Mouse (Mus musculus): ENCODE results near the gene Klk9. TPM values are rescaled to one million over a fixed set of nuclear protein-coding genes. Genes with fewer than 3 reads are reported as not detected.

Gene Klk9
- polyA plus RNA-seq (2015; fragmentation: Nextera tagmentation; extraction: Ambion mirVana) = 0.23 TPM in 1 of 2 replicates, not detected in the other

DNA sequence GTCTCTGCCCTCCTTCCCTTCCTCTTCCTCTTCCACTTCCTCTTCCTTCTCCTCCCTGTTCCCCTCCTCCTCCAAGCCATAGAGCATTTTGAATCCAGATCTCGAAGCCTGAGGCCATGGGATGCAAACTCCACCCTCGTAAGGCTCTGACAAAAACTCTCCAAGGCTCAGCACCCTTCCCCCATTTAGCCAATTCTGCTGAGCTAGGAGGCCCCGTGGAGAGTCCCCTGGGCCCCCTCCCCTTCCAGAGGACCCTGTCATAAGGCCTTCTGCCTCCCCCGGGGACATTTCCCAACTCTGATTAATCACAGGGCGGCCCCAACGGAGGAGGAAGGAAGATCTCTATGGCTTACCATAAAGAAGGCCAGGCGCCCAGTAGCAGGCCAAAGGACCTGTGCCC, at the start of gene Klk9:
Gene Klk9 (plus strand): TSS at position 301 of the 400 bp plus-strand sequence.
- no peak for ATAC-seq (ENCODE audit: low FRiP score, low TSS enrichment)
- no peak within 1 kb of the TSS for H3K9ac ChIP-seq (replicated peaks; ENCODE audit: low read length)
- H3K4me1 ChIP-seq (ENCODE audit: insufficient read depth, low read length) = peaks cover 11% of the 10 kb centered on the region
- H3K27me3 ChIP-seq (ENCODE audit: insufficient read depth, low read length) = no peaks in the 10 kb centered on the region
- no peak within 1 kb of the TSS for H3K27ac ChIP-seq (ENCODE audit: low read length)
- 66% methylated on average over 7 of the region's 7 CpGs for WGBS
- H3K4me2 ChIP-seq (replicated peaks; ENCODE audit: low read depth, low read length) = no peak within 1 kb of the TSS
- H3K4me3 ChIP-seq (ENCODE audit: low read length) = no peak within 1 kb of the TSS
- no peaks in the 10 kb centered on the region for H3K36me3 ChIP-seq (ENCODE audit: insufficient read depth, low read length)
- H3K9me3 ChIP-seq (ENCODE audit: low read length) = no peaks in the 10 kb centered on the region

DNA sequence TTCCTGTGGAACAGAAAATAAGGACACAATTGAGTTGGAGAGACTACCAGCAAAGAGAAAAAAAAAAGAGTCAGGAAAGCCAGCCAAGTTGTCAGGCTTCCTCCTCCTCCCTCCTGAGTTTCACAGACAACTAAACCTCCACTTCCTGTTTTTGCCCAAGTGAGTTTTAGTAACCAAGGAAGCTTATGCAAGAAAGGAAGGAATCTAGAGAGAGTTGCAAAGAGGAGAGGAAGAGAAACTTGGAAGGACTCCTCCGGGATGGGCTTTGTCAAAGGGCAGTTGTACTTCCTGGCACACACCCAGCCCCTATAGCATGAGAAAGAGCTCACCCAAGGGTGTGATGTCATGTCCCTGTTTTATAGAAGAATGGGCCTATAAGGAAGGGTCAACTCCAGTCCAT, 43.9 kb upstream of the Klk9 start:
- no peaks in the 10 kb centered on the region for H3K4me1 ChIP-seq (ENCODE audit: insufficient read depth, low read length)
- H3K27me3 ChIP-seq (ENCODE audit: insufficient read depth, low read length) = no peaks in the 10 kb centered on the region
- no peaks in the 10 kb centered on the region for H3K36me3 ChIP-seq (ENCODE audit: insufficient read depth, low read length)
- no peak overlapping the region for H3K4me3 ChIP-seq (ENCODE audit: low read length)
- H3K9ac ChIP-seq (replicated peaks; ENCODE audit: low read length) = no peak overlapping the region
- ATAC-seq (ENCODE audit: low FRiP score, low TSS enrichment) = no peak
- no peaks in the 10 kb centered on the region for H3K9me3 ChIP-seq (ENCODE audit: low read length)
- WGBS = 68% methylated on average over 1 of the region's 1 CpGs
- no peak overlapping the region for H3K27ac ChIP-seq (ENCODE audit: low read length)
- no peak overlapping the region for H3K4me2 ChIP-seq (replicated peaks; ENCODE audit: low read depth, low read length)

DNA sequence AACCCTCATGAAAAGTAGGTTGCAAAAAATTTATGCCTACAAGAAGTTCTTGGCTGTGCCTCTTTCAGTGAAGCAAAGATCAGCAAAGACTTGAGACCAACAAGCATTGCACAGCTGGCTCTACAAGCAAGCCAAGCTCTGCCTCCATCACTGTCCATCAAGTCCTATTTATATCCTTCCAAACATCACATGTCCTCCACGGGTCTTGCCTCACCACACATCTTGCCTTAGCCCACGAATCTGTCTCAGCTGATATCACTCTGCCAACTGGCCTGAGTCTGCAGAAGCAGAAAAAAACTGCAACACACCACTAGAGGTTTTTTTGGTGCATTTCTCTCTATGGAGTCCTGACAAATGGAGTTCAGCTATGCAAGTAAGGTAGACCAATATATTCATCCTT, 38.9 kb upstream of the Klk9 start:
- Histone ChIP-seq H3K27ac (ENCODE audit: low read length) (no peak overlapping the region), H3K4me2 (replicated peaks; ENCODE audit: low read depth, low read length) (no peak overlapping the region), H3K27me3 (ENCODE audit: insufficient read depth, low read length) (no peaks in the 10 kb centered on the region), H3K36me3 (ENCODE audit: insufficient read depth, low read length) (no peaks in the 10 kb centered on the region), H3K9ac (replicated peaks; ENCODE audit: low read length) (no peak overlapping the region), H3K9me3 (ENCODE audit: low read length) (no peaks in the 10 kb centered on the region), H3K4me1 (ENCODE audit: insufficient read depth, low read length) (no peaks in the 10 kb centered on the region), H3K4me3 (ENCODE audit: low read length) (no peak overlapping the region)
- 66% methylated on average over 2 of the region's 2 CpGs for WGBS
- no peak for ATAC-seq (ENCODE audit: low FRiP score, low TSS enrichment)

GRCm38 (mm10) chr7:43766484-43766883, 25.2 kb upstream of the Klk9 start:
- no peaks in the 10 kb centered on the region for H3K4me1 ChIP-seq (ENCODE audit: insufficient read depth, low read length)
- no peak overlapping the region for H3K27ac ChIP-seq (ENCODE audit: low read length)
- no peak for ATAC-seq (ENCODE audit: low FRiP score, low TSS enrichment)
- no peak overlapping the region for H3K9ac ChIP-seq (replicated peaks; ENCODE audit: low read length)
- 45% methylated on average over 8 of the region's 8 CpGs for WGBS
- H3K4me2 ChIP-seq (replicated peaks; ENCODE audit: low read depth, low read length) = no peak overlapping the region
- no peaks in the 10 kb centered on the region for H3K36me3 ChIP-seq (ENCODE audit: insufficient read depth, low read length)
- H3K9me3 ChIP-seq (ENCODE audit: low read length) = no peaks in the 10 kb centered on the region
- no peaks in the 10 kb centered on the region for H3K27me3 ChIP-seq (ENCODE audit: insufficient read depth, low read length)
- no peak overlapping the region for H3K4me3 ChIP-seq (ENCODE audit: low read length)

DNA sequence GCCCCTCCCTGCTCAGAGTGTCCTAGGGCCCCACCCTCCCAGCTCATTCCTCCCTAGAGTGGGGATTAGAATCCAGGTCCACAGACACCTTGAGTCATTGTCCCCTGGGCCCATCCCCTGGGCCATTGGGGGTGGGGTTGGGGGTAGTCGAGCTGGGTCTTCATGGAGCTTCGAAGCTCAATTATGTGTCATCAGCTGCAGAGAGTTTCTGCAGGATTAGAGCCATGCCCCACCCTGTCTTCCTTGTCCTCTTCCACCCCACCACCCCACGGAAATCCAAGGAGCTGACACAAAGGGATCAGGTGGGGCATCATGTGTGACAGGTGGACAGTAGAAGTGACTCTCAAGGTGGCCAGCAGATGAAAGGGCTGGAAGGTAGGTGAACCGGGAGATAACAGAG, 23.1 kb upstream of the Klk9 start, which contains the start of gene Klk12:
Gene Klk12 (plus strand): TSS at position 301 of the 400 bp plus-strand sequence.
- H3K4me2 ChIP-seq (replicated peaks; ENCODE audit: low read depth, low read length) = no peak within 1 kb of the TSS
- H3K4me1 ChIP-seq (ENCODE audit: insufficient read depth, low read length) = no peaks in the 10 kb centered on the region
- WGBS = 84% methylated on average over 4 of the region's 4 CpGs
- H3K9me3 ChIP-seq (ENCODE audit: low read length) = no peaks in the 10 kb centered on the region
- no peak within 1 kb of the TSS for H3K9ac ChIP-seq (replicated peaks; ENCODE audit: low read length)
- no peak for ATAC-seq (ENCODE audit: low FRiP score, low TSS enrichment)
- no peak within 1 kb of the TSS for H3K27ac ChIP-seq (ENCODE audit: low read length)
- H3K27me3 ChIP-seq (ENCODE audit: insufficient read depth, low read length) = no peaks in the 10 kb centered on the region
- H3K4me3 ChIP-seq (ENCODE audit: low read length) = no peak within 1 kb of the TSS
- no peaks in the 10 kb centered on the region for H3K36me3 ChIP-seq (ENCODE audit: insufficient read depth, low read length)

GRCm38 (mm10) chr7:43769636-43770035, 22.1 kb upstream of the Klk9 start:
- Histone ChIP-seq H3K9me3 (ENCODE audit: low read length) (no peaks in the 10 kb centered on the region), H3K4me1 (ENCODE audit: insufficient read depth, low read length) (no peaks in the 10 kb centered on the region), H3K9ac (replicated peaks; ENCODE audit: low read length) (no peak overlapping the region), H3K27ac (ENCODE audit: low read length) (no peak overlapping the region), H3K4me2 (replicated peaks; ENCODE audit: low read depth, low read length) (no peak overlapping the region), H3K27me3 (ENCODE audit: insufficient read depth, low read length) (no peaks in the 10 kb centered on the region), H3K36me3 (ENCODE audit: insufficient read depth, low read length) (no peaks in the 10 kb centered on the region), H3K4me3 (ENCODE audit: low read length) (no peak overlapping the region)
- 91% methylated on average over 8 of the region's 8 CpGs for WGBS
- no peak for ATAC-seq (ENCODE audit: low FRiP score, low TSS enrichment)

DNA sequence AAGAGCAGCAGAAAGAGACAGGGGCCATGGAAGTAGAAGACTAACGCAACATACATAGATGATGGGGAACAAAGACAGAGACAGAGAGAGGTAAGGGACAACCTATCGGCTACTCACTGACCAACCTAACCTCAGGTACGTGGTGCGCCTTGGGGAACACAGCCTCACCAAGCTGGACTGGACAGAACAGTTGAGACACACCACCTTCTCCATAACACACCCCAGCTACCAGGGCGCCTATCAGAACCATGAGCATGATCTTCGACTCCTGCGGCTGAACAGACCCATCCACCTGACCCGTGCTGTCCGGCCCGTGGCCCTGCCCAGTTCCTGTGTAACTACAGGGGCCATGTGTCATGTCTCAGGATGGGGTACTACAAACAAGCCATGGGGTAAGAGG, 21.0 kb upstream of the Klk9 start:
- Histone ChIP-seq H3K9ac (replicated peaks; ENCODE audit: low read length) (no peak overlapping the region), H3K4me2 (replicated peaks; ENCODE audit: low read depth, low read length) (no peak overlapping the region), H3K4me1 (ENCODE audit: insufficient read depth, low read length) (no peaks in the 10 kb centered on the region), H3K27me3 (ENCODE audit: insufficient read depth, low read length) (no peaks in the 10 kb centered on the region), H3K9me3 (ENCODE audit: low read length) (no peaks in the 10 kb centered on the region), H3K36me3 (ENCODE audit: insufficient read depth, low read length) (no peaks in the 10 kb centered on the region), H3K4me3 (ENCODE audit: low read length) (no peak overlapping the region), H3K27ac (ENCODE audit: low read length) (no peak overlapping the region)
- no peak for ATAC-seq (ENCODE audit: low FRiP score, low TSS enrichment)
- 91% methylated on average over 10 of the region's 10 CpGs for WGBS

DNA sequence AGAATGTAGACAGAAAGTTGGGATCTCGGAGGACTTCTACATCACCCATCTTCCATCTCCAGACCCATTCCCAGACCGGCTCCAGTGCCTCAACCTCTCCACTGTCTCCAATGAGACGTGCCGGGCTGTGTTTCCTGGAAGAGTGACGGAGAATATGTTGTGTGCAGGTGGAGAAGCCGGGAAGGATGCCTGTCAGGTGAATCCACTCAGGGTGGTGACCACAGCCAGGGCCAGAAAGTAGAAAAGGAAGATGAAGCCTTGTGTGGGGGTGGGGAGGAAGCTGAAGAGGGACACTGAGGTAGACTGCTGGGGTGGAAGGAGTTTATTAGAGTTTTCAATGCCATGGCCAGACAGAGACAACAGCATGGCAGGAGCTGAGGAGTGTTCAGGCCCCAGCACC, 19.8 kb upstream of the Klk9 start:
- no peak for ATAC-seq (ENCODE audit: low FRiP score, low TSS enrichment)
- WGBS = 96% methylated on average over 6 of the region's 6 CpGs

GRCm38 (mm10) chr7:43772901-43773300, 18.8 kb upstream of the Klk9 start:
- Histone ChIP-seq H3K36me3 (ENCODE audit: insufficient read depth, low read length) (no peaks in the 10 kb centered on the region), H3K27ac (ENCODE audit: low read length) (no peak overlapping the region), H3K4me3 (ENCODE audit: low read length) (no peak overlapping the region), H3K4me1 (ENCODE audit: insufficient read depth, low read length) (no peaks in the 10 kb centered on the region), H3K9me3 (ENCODE audit: low read length) (no peaks in the 10 kb centered on the region), H3K27me3 (ENCODE audit: insufficient read depth, low read length) (no peaks in the 10 kb centered on the region), H3K9ac (replicated peaks; ENCODE audit: low read length) (no peak overlapping the region), H3K4me2 (replicated peaks; ENCODE audit: low read depth, low read length) (no peak overlapping the region)
- ATAC-seq (ENCODE audit: low FRiP score, low TSS enrichment) = no peak
- 81% methylated on average over 3 of the region's 3 CpGs for WGBS

More for the DNA sequence above, 19.8 kb upstream of the Klk9 start:
- no peak overlapping the region for H3K4me2 ChIP-seq (replicated peaks; ENCODE audit: low read depth, low read length)
- H3K9ac ChIP-seq (replicated peaks; ENCODE audit: low read length) = no peak overlapping the region
- H3K36me3 ChIP-seq (ENCODE audit: insufficient read depth, low read length) = no peaks in the 10 kb centered on the region
- H3K27ac ChIP-seq (ENCODE audit: low read length) = no peak overlapping the region
- H3K4me3 ChIP-seq (ENCODE audit: low read length) = no peak overlapping the region
- H3K9me3 ChIP-seq (ENCODE audit: low read length) = no peaks in the 10 kb centered on the region
- no peaks in the 10 kb centered on the region for H3K27me3 ChIP-seq (ENCODE audit: insufficient read depth, low read length)
- H3K4me1 ChIP-seq (ENCODE audit: insufficient read depth, low read length) = no peaks in the 10 kb centered on the region

GRCm38 (mm10) chr7:43774364-43774763, 17.3 kb upstream of the Klk9 start, which contains the start of gene Klk11:
Gene Klk11 (plus strand): TSS chr7:43774604.
- no peaks in the 10 kb centered on the region for H3K4me1 ChIP-seq (ENCODE audit: insufficient read depth, low read length)
- H3K36me3 ChIP-seq (ENCODE audit: insufficient read depth, low read length) = no peaks in the 10 kb centered on the region
- H3K27me3 ChIP-seq (ENCODE audit: insufficient read depth, low read length) = no peaks in the 10 kb centered on the region
- H3K9ac ChIP-seq (replicated peaks; ENCODE audit: low read length) = no peak within 1 kb of the TSS
- 90% methylated on average over 5 of the region's 5 CpGs for WGBS
- no peak for ATAC-seq (ENCODE audit: low FRiP score, low TSS enrichment)
- no peaks in the 10 kb centered on the region for H3K9me3 ChIP-seq (ENCODE audit: low read length)
- no peak within 1 kb of the TSS for H3K27ac ChIP-seq (ENCODE audit: low read length)
- H3K4me3 ChIP-seq (ENCODE audit: low read length) = no peak within 1 kb of the TSS
- no peak within 1 kb of the TSS for H3K4me2 ChIP-seq (replicated peaks; ENCODE audit: low read depth, low read length)

Measured in kidney, embryonic 16.5 days (tissue).